Mouse (Mus musculus) testis, adult 2 months (tissue): ENCODE measurements around the gene Hist1h3d. TPM values are rescaled to one million over a fixed set of nuclear protein-coding genes. Genes with fewer than 3 reads are reported as not detected.
"Not testable (repeated sequence)": the region's sequence is repeated elsewhere in the genome, so short reads cannot be mapped to it uniquely, and the experiment has no call there.

Source experiments
- H3K27ac ChIP-seq: fragments of 200-500 bp; 2 replicates; pipeline ENCODE4 v1.5.1; 2012; ENCODE audit warnings: low read depth, low read length; ENCODE audit not compliant: control insufficient read depth, insufficient read depth
- H3K27me3 ChIP-seq: fragments of 200-500 bp; 2 replicates; pipeline ENCODE4 v1.6.1; 2012; ENCODE audit warnings: mild to moderate bottlenecking, low read length, moderate library complexity; ENCODE audit not compliant: control insufficient read depth, insufficient read depth
- H3K36me3 ChIP-seq: fragments of 200-500 bp; 2 replicates; pipeline ENCODE4 v1.6.1; 2012; ENCODE audit warnings: mild to moderate bottlenecking, low read length; ENCODE audit not compliant: control insufficient read depth, insufficient read depth
- H3K4me1 ChIP-seq: fragments of 200-500 bp; 2 replicates; pipeline ENCODE4 v1.6.1; 2012; ENCODE audit warnings: low read length; ENCODE audit not compliant: control insufficient read depth, insufficient read depth
- H3K4me3 ChIP-seq: fragments of 200-500 bp; 2 replicates; pipeline ENCODE4 v1.5.1; 2012; ENCODE audit warnings: low read depth, mild to moderate bottlenecking, low read length, moderate library complexity, mixed read lengths; ENCODE audit not compliant: control insufficient read depth
- CTCF ChIP-seq: fragments of 200-500 bp; IDR thresholded peaks from 2 replicates; pipeline ENCODE4 v1.5.1; 2012; ENCODE audit warnings: low read depth, mild to moderate bottlenecking, inconsistent platforms, low read length, moderate library complexity; ENCODE audit not compliant: control insufficient read depth, insufficient read depth, insufficient replicate concordance
- POLR2A ChIP-seq: fragments of 200-500 bp; IDR thresholded peaks from 2 replicates; pipeline ENCODE4 v1.6.1; 2012; ENCODE audit warnings: low read depth, mild to moderate bottlenecking, inconsistent platforms, low read length, moderate library complexity; ENCODE audit not compliant: control insufficient read depth
- polyA plus RNA-seq: library from polyadenylated mRNA; depleted of rRNA; stranded (reverse); fragments of >200 nt; gene quantifications from 2 replicates; pipeline ENCODE4 v1.2.3, GENCODE M21; 2012

Gene Hist1h3d
- polyA plus RNA-seq, 1 experiment = 0.98 TPM

DNA sequence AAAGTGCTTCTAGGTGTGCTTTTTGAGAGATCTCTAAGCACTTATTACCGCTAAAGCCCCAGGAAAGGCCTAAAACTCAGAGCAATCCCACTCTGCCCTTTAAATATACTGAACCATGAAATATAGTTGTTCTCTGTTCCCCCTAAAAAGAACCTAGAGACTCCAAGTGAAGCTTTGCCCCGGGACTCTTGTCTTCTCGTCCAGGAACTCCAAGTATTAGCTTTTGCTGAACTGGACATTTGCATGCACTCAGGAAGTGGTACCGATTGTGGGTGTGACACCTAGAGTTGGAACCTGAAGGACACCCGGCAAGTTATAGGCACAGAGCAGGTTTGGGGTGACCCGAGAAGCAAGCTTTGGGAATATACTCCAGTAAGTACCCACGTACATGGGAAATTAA, 15.6 kb downstream of the Hist1h3d start:
- TF ChIP-seq CTCF (no peak), POLR2A (no peak)
- Histone ChIP-seq H3K27ac (no peak overlapping the region), H3K4me3 (no peak overlapping the region), H3K36me3 (no peaks in the 10 kb centered on the region), H3K27me3 (no peaks in the 10 kb centered on the region), H3K4me1 (0 out of 2 replicates have a peak, but pooled peaks cover 2% of the 10 kb centered on the region)

GRCm38 (mm10) chr13:23591886-23592285, 16.3 kb downstream of the Hist1h3d start:
- H3K4me3 ChIP-seq, H3K27ac ChIP-seq, H3K4me1 ChIP-seq, H3K27me3 ChIP-seq, H3K36me3 ChIP-seq: not testable (repeated sequence)

GRCm38 (mm10) chr13:23592614-23593013, 17.1 kb downstream of the Hist1h3d start:
- H3K4me3 ChIP-seq = no peak overlapping the region
- no peak for TF ChIP-seq POLR2A
- no peak for TF ChIP-seq CTCF
- H3K27ac ChIP-seq = no peak overlapping the region

GRCm38 (mm10) chr13:23593051-23593770, 17.6 kb downstream of the Hist1h3d start:
- H3K27me3 ChIP-seq = no peaks in the 10 kb centered on the region
- H3K27ac ChIP-seq = no peak overlapping the region
- no peak for TF ChIP-seq POLR2A
- TF ChIP-seq CTCF = no peak
- H3K4me3 ChIP-seq = no peak overlapping the region
- H3K36me3 ChIP-seq = no peaks in the 10 kb centered on the region
- no peaks in the 10 kb centered on the region for H3K4me1 ChIP-seq

More at GRCm38 (mm10) chr13:23592614-23593013, 17.1 kb downstream of the Hist1h3d start:
- H3K27me3 ChIP-seq = no peaks in the 10 kb centered on the region
- no peaks in the 10 kb centered on the region for H3K36me3 ChIP-seq
- no peaks in the 10 kb centered on the region for H3K4me1 ChIP-seq

DNA sequence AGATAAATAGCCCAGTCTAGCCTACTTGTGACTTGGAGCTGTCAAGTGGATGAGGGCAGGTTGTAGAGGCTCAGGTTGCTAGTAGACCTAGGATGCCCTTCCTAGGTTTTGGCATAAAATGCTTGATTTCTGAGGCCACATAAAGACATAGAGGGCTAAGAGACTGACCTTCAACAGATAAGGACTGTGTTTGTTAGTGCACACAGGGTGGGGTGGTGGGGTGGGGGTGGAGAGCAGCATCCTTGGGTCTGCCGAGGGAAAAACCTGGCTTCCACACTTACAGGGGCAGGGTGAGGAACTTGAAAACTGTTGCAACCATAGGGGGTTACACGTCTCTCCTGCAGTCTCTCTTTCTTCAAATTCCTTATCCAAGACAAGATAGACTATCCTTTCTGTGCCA, 19.6 kb downstream of the Hist1h3d start:
- Histone ChIP-seq H3K27me3 (no peaks in the 10 kb centered on the region), H3K36me3 (no peaks in the 10 kb centered on the region), H3K4me3 (no peak overlapping the region), H3K27ac (no peak overlapping the region), H3K4me1 (no peaks in the 10 kb centered on the region)
- TF ChIP-seq CTCF = no peak
- TF ChIP-seq POLR2A = no peak

- H3K27me3 ChIP-seq = no peaks in the 10 kb centered on the region
- TF ChIP-seq CTCF = no peak
- TF ChIP-seq POLR2A = no peak
- H3K4me1 ChIP-seq = no peaks in the 10 kb centered on the region
- H3K4me3 ChIP-seq = no peak overlapping the region
- H3K27ac ChIP-seq = no peak overlapping the region
- H3K36me3 ChIP-seq = no peaks in the 10 kb centered on the region
Measured at GRCm38 (mm10) chr13:23595622-23596372, 20.2 kb downstream of the Hist1h3d start.

DNA sequence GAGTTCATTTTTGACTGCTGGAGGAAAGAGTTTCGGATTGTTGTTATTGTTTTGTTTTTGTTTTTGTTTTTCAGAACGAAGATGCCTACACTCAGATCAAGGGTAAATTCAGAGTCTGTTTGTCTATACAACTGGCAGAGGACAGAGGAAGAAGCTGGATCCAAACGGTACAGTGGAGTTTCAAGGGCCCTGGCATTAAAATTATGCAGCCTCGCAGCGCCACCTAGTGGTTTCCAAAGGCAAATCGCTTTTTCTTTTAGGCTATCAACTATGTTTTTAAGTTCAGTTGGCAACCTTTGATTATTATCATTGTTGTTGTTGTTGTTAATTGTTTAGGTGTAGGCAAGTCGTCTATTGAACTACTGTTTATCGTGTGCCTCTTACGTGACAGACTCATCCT, 22.4 kb downstream of the Hist1h3d start:
- TF ChIP-seq CTCF = peak; percentile 43; the same call in 1 of the 2 replicates
- TF ChIP-seq POLR2A = no peak
- H3K27ac ChIP-seq = no peak overlapping the region
- H3K4me3 ChIP-seq = no peak overlapping the region
- no peaks in the 10 kb centered on the region for H3K27me3 ChIP-seq
- H3K4me1 ChIP-seq = no peaks in the 10 kb centered on the region
- H3K36me3 ChIP-seq = no peaks in the 10 kb centered on the region
